Mouse (Mus musculus): ENCODE data around the gene Olfr1484.
"Not testable (repeated sequence)": the region's sequence is repeated elsewhere in the genome, so short reads cannot be mapped to it uniquely, and the experiment has no call there.

GRCm38 (mm10) chr19:13617075-13617474 lies 33.8 kb downstream of the Olfr1484 start, which contains the start of gene Olfr1487:
- TF ChIP-seq SMC3 (IDR thresholded peaks at IDR 0.05; ENCODE audit: low read depth, low read length); POLR2A (IDR thresholded peaks at IDR 0.05; ENCODE audit: control insufficient read depth in 1 of 2, insufficient read depth in 1 of 2, low read depth in 1 of 2, low read length in 2 of 2, poor library complexity in 1 of 2); CTCF (IDR thresholded peaks at IDR 0.05 in 2 of 3, conservative IDR thresholded peaks at IDR 0.05 in 1 of 3; ENCODE audit: control insufficient read depth in 1 of 3, insufficient read depth in 1 of 3, low read depth in 2 of 3, low read length in 3 of 3, poor library complexity in 1 of 3, severe bottlenecking in 1 of 3); TAL1 (IDR thresholded peaks at IDR 0.05; ENCODE audit: low read length); EP300 (IDR thresholded peaks at IDR 0.05; ENCODE audit: low read depth in 1 of 2, low read length in 2 of 2); USF1 (IDR thresholded peaks at IDR 0.05; ENCODE audit: low read depth, low read length); ZC3H11A (IDR thresholded peaks at IDR 0.05; ENCODE audit: low read depth, low read length); ZNF384 (IDR thresholded peaks at IDR 0.05; ENCODE audit: low read depth, low read length); NELFE (IDR thresholded peaks at IDR 0.05; ENCODE audit: low read depth, low read length); TBP (IDR thresholded peaks at IDR 0.05; ENCODE audit: low read depth, low read length); HCFC1 (IDR thresholded peaks at IDR 0.05; ENCODE audit: low read depth, low read length): not testable (repeated sequence)

Data from MEL (cell line).